Mouse (Mus musculus) ZHBTc4 (cell line): ENCODE data around the gene Cdk6.
"Not testable (repeated sequence)": the region's sequence is repeated elsewhere in the genome, so short reads cannot be mapped to it uniquely, and the experiment has no call there.

Source experiments
- DNase-seq: peaks from one replicate; pipeline ENCODE4 v3.0.0-alpha.2; 2011; ENCODE audit warnings: low read depth, low spot score

Cdk6 gene

DNA sequence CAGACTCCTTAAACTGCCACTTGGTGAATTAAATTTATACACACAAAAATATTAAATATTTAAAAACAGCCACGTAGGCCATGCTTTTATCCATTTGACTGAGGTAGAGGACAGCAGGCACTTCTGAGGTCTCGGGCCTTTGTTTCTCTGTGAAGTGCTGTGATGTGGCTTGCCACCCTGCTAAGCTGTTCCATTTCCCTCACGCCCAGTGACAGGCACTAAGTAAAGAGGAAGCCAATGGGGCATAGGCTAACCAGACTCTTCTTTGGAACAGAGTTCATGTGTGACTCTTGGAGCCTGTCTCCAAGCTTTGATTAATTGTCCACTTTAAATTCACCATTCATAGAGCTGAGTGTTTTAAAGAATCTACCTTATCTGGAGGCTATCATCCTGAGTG is 79.5 kb downstream of the Cdk6 start:
- no peak for DNase-seq

DNA sequence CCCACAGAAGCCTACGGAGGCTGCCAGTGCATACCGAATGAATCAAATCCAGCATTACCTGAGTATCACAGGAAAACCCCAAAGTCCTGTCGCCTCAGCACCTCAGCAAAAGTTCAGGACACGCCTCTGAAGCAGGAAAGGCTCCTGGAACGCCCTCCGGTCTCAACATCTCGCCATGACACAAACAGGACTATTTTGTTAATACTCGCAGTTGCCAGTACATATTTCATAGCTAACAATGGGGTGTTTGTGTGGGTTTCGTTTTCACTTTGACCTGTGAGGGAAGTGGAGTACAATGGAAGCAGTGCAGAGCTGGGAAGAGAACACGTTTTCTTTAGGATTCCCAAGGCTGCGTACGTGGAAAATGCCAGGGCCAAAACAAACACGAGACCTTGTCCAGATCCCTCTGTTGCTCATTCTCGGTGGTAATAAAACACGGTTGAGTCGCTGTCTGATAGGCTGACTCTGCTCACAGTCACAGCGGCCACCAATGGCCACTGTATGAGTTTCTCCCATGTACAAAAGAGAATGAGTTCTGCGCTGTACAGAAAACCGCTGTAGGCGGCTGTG is 91.9 kb downstream of the Cdk6 start:
- DNase-seq: not testable (repeated sequence)

DNA sequence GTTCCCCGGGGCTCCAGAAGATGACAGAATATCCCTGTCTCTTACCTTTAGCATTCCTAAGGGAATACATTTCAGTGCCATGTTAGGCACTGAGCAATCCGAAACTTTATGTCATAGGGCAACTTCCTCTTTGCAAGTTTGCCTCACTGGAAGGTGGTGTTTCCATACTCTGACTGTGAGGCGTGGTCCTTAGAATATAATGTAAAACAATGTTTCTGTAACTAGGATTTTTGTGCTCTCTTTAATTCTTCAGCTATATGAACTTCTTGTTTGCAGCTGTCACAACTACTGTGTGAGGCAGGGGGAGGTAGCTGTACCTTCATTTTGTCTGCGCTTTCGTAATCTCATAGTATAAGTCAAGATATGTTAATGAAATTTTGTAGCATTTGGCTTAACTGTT is 92.8 kb downstream of the Cdk6 start:
- not testable (repeated sequence) for DNase-seq

DNA sequence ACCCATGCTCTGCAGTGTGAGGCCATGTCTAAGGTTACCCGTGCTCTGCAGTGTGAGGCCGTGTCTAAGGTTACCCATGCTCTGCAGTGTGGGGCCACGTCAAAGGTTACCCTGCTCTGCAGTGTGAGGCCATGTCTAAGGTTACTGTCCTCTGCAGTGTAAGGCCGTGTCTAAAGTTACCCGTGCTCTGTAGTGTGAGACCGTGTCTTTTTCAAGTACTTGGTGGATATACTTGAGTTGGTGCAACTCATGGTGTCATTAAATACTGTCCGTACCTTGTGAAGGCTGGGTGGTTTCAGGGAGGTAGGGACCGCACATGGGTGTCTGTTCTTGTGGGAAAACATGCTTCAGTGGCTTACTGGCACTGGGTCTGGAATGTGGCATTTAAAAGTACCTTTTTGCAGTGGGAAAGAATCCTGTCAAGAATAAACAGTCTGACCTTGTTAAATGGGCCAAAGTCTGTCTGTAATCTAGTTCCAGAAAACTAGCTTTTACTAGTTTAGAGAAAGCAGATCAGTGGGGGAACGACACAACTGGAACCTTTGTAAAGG is 97.2 kb downstream of the Cdk6 start:
- DNase-seq: not testable (repeated sequence)

DNA sequence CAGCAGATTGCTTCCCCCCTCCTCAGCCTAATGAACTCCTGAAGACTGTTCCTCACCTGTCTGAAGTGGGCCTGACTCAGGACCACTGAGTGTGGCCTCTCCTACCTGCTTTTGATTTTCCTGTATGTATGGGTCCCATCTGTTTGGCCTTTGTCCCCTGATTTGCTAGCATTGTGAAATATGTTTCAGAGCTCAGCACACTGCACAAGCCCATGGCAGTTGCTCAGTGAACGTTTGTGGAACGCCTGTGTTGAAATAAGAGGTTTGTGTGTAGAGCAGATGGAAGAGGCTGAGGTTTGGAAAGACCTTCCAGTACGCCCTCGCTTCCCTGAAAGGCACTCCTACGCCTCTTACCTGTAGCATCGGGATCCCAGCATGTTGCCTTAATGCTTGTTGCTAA is 98.1 kb downstream of the Cdk6 start:
- DNase-seq: not testable (repeated sequence)

DNA sequence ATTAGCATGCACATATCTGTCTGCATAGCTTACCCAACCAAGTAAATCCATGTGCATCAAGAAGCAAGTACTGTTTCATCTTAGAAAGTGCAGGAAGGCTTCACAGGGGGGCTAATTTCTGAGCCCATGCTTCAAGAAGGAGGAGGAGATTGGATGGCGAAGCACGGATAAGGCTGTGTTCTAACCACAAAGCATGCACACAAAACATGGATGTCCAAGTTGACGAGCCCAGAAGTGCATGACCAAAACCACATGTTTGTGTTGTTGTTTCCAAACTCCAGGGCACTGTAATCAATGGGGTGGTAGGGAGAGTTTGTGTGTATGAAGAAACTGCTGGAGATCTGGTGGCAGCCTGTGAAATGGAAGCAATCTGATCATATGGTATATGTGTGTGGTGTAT is 101.2 kb downstream of the Cdk6 start:
- DNase-seq: not testable (repeated sequence)

DNA sequence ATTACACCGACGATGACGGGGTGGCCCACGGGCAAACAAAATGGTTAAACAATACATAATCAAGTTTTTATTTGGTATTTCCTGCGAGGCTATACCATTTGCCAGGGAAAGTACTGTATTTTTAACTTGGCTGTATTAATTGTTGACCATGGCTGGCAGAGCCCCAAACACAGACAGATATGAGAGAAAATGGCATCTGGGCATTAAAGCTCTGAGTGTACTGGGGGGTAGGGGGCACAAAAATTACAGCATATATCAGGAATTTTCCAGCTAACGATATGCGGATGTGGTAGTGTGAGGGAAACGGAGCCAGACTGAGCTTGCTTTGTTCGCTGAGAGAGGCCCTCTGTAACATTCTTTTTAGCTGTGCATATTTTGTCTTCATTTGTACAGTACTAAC is 109.9 kb downstream of the Cdk6 start:
- DNase-seq: not testable (repeated sequence)

DNA sequence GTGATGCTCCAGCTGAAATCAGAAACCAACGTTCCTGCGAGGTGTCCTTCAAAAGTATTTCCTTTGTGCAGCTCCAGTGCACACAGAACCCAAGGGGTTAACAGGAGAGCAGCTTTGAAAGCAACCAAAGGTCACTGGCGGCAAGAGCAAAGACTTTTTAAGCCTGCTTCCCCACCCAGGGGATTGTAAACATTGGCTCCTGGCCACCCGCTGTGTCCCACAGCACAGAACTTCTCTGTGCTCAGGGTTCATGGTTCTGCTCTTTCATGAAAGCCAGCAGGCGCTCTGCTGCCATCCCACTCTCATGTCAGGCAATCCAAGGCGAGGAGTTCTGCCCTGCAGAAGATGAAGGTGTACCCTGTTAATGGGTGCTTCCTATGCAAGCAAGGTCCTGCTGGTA is 112.7 kb downstream of the Cdk6 start:
- DNase-seq: peak; percentile 93

DNA sequence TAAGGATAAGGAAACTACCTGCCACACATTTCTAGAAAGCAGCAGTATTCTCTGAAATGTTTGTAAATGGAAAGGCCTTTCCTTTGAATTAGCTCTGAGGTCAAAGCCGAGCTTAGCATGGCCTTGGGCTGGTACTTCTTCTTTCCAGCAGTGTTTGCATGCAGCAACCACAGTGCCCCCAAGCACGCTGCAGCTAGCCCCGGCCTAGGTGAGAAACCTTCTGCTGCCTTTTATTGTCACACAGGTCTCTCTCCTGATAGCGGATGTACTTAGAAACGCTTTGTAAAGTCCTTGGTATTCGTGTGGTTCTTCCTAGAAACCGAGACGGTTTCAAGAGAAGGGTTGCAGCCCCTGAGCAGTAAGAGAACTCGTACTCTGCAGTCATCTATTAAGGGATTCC is 119.6 kb downstream of the Cdk6 start:
- no peak for DNase-seq

DNA sequence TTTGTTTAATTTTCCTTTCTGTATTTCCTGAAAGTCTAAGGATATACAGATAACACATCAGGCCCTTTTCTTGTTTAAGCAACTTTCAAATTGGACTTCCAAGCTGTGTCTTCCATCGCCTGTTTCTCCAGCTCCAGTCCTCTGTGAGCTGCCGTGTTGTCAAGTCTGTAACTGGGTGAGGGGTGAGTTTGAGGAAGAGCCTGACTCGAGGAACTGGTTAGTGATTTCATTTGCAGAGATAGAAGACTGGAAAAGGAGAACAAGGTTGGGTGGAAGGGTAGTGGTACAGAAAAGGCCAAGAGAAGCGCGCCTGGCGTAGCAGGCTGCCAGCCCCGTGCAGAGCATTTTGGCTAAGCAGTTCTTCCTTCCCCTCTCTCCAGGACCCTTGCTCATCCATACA is 120.1 kb downstream of the Cdk6 start:
- no peak for DNase-seq

DNA sequence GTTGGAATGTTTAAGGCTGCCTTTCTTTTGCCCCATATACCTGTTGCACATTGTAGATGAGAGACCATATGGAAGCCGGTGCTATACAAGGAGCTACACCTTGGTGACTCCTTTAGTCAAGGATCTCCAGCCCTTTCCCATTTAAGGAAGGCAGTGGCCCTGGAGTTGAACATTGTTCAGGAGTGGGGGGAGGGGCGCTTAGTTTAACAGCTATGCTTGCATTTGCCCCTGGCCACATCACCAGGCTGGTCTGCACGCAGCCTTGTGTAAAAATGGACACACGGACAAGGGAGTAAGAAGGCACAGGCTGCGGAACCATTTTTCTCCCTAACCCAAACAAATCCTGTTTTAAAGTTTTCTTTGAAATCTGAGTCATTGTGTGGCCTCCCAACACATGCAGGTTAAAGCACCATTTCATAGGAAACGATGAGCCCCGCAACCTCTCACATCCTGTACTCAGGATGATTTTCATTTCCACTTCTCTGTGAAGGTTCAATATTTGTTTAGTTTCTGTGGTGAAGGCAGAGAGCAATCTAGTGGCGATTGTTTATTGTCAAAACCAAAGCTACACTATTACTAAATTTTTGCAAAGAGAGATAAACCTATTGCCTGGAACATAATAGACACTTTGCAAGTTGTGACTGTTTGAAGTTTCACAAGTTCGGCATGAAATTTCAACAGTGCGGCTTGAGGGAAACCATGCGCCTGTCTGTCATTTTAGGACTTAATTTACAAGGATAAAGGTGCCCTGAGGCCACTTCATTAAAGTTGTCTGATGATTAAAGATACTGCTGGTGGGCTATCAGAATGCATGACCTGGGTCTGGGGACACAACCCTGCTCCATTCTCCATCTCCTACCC is 121.8 kb downstream of the Cdk6 start:
- DNase-seq: no peak

DNA sequence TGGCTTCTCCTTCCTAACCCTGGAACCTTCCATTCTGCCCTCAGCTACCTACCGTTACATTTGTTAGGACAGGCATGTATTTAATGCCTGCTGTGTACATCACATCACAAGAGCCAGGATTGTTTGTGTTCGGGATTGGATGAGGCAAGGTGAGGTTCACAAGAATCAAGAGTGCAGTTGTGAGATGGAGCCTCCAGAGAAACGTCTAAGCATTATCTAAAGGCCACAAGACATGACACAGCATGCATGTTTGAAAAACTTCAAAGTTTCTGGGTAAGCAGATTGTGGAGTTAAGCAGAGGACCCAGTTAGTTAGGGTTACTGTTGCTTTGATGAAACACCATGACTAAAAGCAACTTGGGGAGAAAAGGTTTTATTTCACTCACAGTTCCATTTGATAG is 122.5 kb downstream of the Cdk6 start:
- no peak for DNase-seq

DNA sequence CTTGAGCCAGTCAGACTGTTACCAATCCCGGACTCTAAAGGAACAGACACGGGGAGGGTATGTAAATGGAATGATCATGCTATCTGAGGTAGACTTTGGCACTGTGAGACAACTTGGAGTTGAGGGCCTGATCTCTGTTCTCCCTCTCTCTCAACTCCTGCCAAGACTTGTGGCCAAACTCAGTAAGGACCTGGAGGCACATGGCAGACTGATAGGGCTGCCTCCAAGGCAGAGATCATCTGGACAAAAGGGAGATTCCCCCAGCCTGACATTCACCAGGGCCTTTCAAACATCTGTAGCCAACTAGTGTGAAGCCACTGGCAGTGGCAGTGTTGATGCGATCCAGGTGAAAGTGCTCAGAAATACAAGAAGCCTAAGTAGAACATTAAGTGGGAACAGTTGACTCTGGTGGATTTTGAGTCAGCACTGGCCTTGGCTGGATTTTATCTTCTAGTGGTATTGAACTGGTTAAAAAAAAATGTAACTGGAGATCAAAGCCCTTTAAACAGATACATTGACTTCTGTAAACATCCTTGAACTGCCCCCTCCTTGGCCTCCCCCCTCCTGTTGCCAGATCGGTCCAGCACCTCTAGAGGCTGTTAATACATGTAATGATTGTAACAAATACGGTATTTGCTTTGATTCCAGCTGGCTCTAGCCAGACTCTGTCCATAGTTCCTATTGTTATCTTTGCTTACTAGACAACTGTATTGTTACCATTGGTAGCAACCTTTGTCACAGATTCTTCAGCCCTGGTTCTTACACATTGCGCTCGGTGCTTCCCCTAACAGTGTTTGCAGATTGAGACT is 125.0 kb downstream of the Cdk6 start:
- peak; percentile 35 for DNase-seq

DNA sequence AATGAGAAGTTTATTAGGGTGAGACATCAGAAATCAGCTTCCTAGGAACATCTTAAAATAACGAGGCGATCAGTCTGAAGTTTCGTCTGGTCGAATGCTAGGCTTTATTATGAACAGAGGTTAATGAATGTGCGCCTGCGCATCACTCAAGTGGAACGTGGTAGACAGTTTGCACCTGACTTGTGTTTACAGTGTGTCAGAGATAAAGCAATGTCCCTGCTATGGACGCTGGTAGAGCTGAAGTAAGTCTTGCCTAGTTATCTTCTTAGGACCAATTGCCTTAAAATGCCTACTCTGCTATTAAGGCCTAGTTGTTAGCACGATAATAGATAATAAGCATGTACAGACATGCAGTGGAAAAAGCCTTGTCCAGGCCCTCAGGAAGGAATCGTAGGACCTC is 129.6 kb downstream of the Cdk6 start:
- DNase-seq: no peak

DNA sequence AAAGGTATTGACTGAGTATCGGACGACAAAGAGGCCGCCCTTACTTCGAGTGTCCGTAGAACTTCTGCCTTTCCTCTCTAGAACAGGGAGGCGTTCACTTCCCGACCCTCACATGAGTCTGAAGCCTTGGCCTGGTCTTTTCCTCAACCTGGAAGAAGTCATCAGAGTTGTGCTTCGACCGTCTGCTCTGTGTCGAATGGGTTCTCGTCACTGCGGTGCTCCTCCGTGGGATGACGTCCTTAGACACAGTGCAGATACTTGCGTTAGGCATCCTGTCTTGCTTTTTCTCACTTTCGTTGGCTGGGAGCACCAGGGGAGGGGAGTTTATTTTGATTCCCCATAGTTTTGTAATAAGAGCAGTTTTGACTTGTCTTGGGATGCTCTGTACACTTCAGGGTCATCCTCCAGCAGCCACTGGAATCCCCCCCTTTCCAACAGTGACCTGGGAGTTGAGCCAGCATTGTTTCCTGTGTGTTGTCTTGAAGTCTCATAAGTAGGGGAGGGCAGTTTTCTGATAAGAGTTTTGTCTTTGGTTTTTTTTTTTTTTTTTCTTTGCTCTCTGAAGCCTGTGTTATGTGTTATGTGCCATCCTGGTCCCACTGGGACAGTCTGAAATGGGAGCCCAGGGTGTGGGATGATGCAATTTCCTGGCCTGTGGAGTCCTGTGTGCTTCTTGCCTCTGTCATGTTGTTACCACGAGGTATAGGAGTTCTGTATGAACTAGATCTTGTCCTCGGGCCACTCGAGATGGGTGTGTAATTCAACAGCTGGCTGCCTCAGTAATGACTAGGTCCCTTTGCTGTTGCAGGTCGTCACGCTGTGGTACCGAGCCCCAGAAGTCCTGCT is 131.2 kb downstream of the Cdk6 start:
- no peak for DNase-seq

DNA sequence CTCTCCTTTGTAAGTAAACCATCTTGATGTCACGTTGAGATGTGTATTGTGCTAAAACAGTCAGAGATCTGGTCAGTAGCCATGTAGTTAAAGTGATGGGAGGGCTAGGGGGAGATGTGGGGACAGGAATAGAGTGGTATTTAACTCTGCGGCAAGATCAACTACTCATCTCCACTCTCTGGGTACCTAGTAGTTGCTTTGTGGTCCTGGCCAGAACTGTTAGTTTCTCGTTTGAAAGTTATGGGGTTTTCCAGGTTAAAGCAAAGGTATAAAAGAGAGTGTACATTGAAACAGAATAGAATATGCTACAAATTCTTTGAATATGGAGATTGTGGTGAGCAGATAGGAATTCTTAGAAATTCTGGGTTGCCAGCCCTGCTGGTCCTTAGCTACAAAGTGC is 136.4 kb downstream of the Cdk6 start:
- DNase-seq: no peak

DNA sequence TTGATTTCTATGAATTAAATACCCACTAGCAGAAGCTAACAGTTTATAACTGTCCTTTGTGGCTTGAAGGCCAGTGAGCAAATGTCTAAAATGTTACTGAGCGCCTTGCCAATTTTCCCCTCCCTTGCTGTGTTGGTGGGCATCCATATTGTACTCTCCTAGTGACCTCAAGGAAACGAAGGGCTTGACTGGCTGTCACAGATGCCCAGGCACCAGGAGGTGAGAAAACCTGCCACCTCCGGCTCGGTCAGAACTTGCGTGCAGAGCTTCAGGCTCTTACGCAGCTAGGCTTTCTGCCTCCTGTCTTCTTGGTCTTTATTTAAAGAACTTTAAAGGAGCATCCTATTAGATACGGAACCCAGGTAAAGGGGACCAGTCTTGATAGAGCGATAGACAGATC is 136.9 kb downstream of the Cdk6 start:
- no peak for DNase-seq

DNA sequence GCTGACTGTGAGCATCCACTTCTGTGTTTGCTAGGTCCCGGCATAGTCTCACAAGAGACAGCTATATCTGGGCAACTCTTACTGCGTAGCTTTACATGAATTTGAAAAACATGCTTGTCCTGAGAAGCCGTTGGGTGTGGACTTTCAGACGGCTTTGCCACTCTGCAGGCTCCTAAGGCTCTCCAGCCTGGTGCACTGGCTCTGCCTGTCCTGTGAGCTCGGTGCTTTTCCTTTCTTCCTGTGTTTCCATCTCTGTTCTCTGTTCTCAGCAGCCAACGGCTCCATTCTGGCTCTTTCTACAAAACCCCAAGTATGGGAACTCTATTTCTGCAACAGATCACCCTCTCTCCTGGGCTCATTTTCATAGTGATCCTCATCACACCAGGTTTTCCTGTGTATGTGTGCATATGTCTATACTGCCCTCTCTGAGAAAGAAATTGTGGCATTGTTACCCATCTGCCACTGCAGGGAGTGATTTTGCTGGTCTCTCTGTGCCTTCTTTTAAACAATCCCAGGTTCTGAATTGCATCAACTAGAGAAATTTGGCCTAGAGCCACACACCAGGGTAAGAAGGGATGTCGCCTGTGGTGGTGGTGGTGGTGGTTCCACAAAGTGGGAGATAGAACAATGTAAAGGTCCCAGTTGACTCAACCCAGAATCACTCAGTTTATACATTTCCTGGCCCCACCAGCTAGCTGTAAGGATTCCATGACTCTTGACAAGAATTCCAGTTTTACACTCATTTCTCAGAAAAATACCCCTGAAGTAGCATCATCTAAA is 137.9 kb downstream of the Cdk6 start:
- DNase-seq: no peak

DNA sequence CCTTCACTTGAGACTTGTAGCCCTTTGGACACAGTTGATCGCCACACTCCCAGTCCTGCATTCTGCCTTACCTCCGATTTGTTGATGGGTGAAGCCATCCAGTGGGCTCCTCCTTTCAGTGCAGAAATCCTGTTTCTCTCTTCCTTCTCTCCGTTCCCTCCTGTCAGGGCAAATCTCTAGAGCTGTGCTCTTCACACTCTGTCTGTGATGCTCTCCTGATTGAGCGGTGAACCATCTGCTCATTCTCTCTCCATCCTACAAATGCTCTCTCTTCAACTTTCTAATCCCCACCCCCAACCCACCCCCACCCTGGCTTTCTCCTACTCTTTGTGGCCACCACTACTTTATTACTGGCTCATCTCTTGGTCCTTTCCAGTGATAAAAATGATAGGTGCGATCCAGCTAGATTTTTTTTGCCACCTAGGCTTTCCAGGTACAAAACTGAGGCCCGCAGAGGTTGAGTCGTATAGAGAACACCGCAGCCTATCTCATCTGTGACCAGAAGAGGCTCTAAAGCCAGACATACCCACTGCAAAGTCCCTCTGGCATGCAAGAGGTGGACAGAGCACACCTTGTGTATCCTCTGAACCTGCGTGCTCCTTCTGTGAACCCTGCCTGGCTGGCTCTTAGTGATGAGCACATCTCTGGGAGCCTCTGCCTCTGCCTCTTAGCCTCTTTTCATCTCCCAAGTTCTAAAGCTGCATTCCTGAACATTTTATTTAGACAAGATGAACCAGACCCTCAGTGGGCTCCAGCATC is 139.5 kb downstream of the Cdk6 start:
- DNase-seq: no peak

DNA sequence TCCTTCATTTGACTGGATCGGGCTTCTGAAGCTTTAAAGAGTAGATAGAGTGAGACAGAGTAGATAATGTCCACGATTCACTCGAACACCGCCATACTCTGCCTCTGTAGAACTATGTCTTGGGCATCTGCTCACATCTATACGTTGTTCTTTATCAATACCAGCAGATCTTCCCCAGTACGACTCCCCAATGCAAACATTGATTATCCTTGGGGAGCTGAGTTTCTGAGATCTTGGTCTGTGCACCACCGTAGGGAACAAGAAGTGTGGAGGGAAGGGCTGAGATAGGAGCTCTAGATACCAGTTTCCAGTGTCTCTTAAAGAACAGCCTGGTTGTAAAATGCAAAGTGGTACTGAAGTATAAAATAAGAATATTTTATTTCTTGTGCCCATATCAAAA is 141.2 kb downstream of the Cdk6 start:
- DNase-seq: no peak
